7 mouse cellular contexts compared by ENCODE assay signal in genomic region chr14:16243603-16244209, GRCm38 (mm10). TPM values are rescaled to one million over a fixed set of nuclear protein-coding genes. Genes with fewer than 3 reads are reported as not detected.
DNase-seq lines count a peak whose midpoint lies in the region; ATAC-seq and TF ChIP-seq lines count a peak whose summit lies in the region.

No protein-coding gene starts in this region.

- H3K36me3 ChIP-seq in G1E (replicated peaks) = peaks cover 13% of the 10 kb centered on the region

- peak; percentile 38 for DNase-seq in CD4-positive helper T cell, adult 2 months (ENCODE audit: low read depth, low spot score)
- DNase-seq in G1E (ENCODE audit: low spot score) = no peak
- peak; percentile 22 for DNase-seq in fibroblast of lung, adult 2 months (ENCODE audit: low read depth)
- peak; percentile 72 for DNase-seq in induced T-regulatory cell, adult 2 months (ENCODE audit: low read depth)
- peak; percentile 41 for DNase-seq in lung, adult 2 months
- peak; percentile 26 to 65 for DNase-seq in spleen, postnatal 4 days (ENCODE audit: low spot score in 2 of 2)
- no peak for DNase-seq in retina, postnatal 1 day

- H3K9me3 ChIP-seq in G1E (replicated peaks) = no peaks in the 10 kb centered on the region

- WGBS in lung, adult 2 months = 6% methylated on average over 10 of the region's 10 CpGs

- no peak for TF ChIP-seq POLR2A in lung, adult 2 months (IDR thresholded peaks at IDR 0.05; ENCODE audit: borderline replicate concordance, extremely low read depth, low read depth, low read length)

- 0 out of 2 replicates have a peak, but pooled peaks have one; percentile 1 for ATAC-seq in G1E (ENCODE audit: extremely low read depth, insufficient number of reproducible peaks, low FRiP score, poor library complexity, severe bottlenecking)

- no peaks in the 10 kb centered on the region for H3K27me3 ChIP-seq in G1E (ENCODE audit: insufficient read depth, low read length)

- H3K4me3 ChIP-seq in G1E (ENCODE audit: low read depth, low read length) = peak overlapping the region; percentile 71
- peak overlapping the region; percentile 98 for H3K4me3 ChIP-seq in lung, adult 2 months (replicated peaks; ENCODE audit: extremely low read depth, low read depth, low read length)

- peaks cover 45% of the 10 kb centered on the region for H3K4me1 ChIP-seq in G1E (ENCODE audit: insufficient read depth, low read depth, low read length)
- peaks cover 7% of the 10 kb centered on the region for H3K4me1 ChIP-seq in lung, adult 2 months (ENCODE audit: control insufficient read depth, insufficient read depth, low read length)

- no peak for TF ChIP-seq CTCF in G1E (IDR thresholded peaks at IDR 0.05; ENCODE audit: low read depth, low read length)
- TF ChIP-seq CTCF in lung, adult 2 months (IDR thresholded peaks at IDR 0.05; ENCODE audit: insufficient read depth, low read length) = no peak

RNA-seq across cellular contexts. Expression of gene Ngly1, which starts 5.4 kb away (rescaled TPM):
- 47.6 and 48.2 TPM in 2 replicates for total RNA-seq in G1E (2014; fragmentation: Nextera tagmentation)
- 47.1 and 57.3 TPM in 2 replicates for total RNA-seq in G1E (2017)
- 275 and 368 TPM in 2 replicates for polyA plus RNA-seq in G1E (2012)
- 23.1 and 37.3 TPM in 2 replicates for polyA plus RNA-seq in lung, adult 2 months (2012; rRNA removed)

RNA-seq across cellular contexts. Expression of gene Oxsm, which starts 5.9 kb away (rescaled TPM):
- total RNA-seq in G1E (2014; fragmentation: Nextera tagmentation) = 9.8 and 12.6 TPM in 2 replicates
- 7.4 and 10.1 TPM in 2 replicates for total RNA-seq in G1E (2017)
- 0.67 and 0.83 TPM in 2 replicates for polyA plus RNA-seq in G1E (2012)
- 3.9 and 7.3 TPM in 2 replicates for polyA plus RNA-seq in lung, adult 2 months (2012; rRNA removed)

Comparison
In these comparisons a context has a peak if more than half of its experiments do, and no peak if none do; other contexts are left out.
1. DNase-seq: peak in CD4-positive helper T cell, adult 2 months (single experiment), fibroblast of lung, adult 2 months (single experiment), induced T-regulatory cell, adult 2 months (single experiment), lung, adult 2 months (single experiment) and spleen, postnatal 4 days (2 of 2); none in G1E (single experiment) and retina, postnatal 1 day (single experiment).